Mouse (Mus musculus): ENCODE data around the gene Foxj3. TPM values are rescaled to one million over a fixed set of nuclear protein-coding genes. Genes with fewer than 3 reads are reported as not detected.

Gene Foxj3
- polyA plus RNA-seq, 1 experiment = 9.7 TPM

GRCm38 (mm10) chr4:119633948-119634347 is 97.1 kb downstream of the Foxj3 start:
- no peaks in the 10 kb centered on the region; the same call in 1 of the 2 replicates for H3K4me1 ChIP-seq (ENCODE audit: control insufficient read depth, insufficient read depth, low read length)
- 70% methylated on average over 3 of the region's 3 CpGs for WGBS
- no peak for TF ChIP-seq POLR2A (IDR thresholded peaks at IDR 0.05; ENCODE audit: borderline replicate concordance, control insufficient read depth, low read depth, low read length)
- TF ChIP-seq CTCF (IDR thresholded peaks at IDR 0.05; ENCODE audit: control insufficient read depth, insufficient read depth, low read length) = no peak
- no peak overlapping the region for H3K4me3 ChIP-seq (replicated peaks; ENCODE audit: control insufficient read depth, low read depth, low read length)
- no peak overlapping the region for H3K27ac ChIP-seq (ENCODE audit: control insufficient read depth, insufficient read depth, low read depth, low read length, poor library complexity)

GRCm38 (mm10) chr4:119634908-119635660 is 98.3 kb downstream of the Foxj3 start:
- no peak overlapping the region for H3K4me3 ChIP-seq (replicated peaks; ENCODE audit: control insufficient read depth, low read depth, low read length)
- no peak overlapping the region for H3K27ac ChIP-seq (ENCODE audit: control insufficient read depth, insufficient read depth, low read depth, low read length, poor library complexity)
- 68% methylated on average over 6 of the region's 6 CpGs for WGBS
- no peaks in the 10 kb centered on the region; the same call in 1 of the 2 replicates for H3K4me1 ChIP-seq (ENCODE audit: control insufficient read depth, insufficient read depth, low read length)
- no peak for TF ChIP-seq POLR2A (IDR thresholded peaks at IDR 0.05; ENCODE audit: borderline replicate concordance, control insufficient read depth, low read depth, low read length)
- no peak for TF ChIP-seq CTCF (IDR thresholded peaks at IDR 0.05; ENCODE audit: control insufficient read depth, insufficient read depth, low read length)

DNA sequence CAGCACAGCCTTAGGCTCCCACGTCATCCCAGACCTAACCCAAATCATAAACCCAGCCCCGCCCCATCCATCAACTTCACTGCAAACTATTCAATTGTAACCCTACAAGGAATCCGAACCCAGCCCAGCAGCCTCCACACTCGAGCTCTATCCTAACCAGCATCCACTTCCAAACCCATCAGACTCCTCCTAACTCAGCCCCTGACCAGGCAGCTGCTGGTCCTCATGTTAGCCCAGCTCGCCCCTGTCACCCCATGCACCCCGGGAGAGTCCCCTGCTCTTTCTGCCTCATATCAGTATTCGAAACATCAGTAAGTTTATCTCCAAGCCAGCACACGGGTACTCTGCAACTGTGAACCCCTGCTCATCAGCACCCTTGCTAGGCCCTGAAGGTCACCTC is 98.9 kb downstream of the Foxj3 start:
- Histone ChIP-seq H3K27ac (ENCODE audit: control insufficient read depth, insufficient read depth, low read depth, low read length, poor library complexity) (no peak overlapping the region), H3K4me1 (ENCODE audit: control insufficient read depth, insufficient read depth, low read length) (no peaks in the 10 kb centered on the region; the same call in 1 of the 2 replicates), H3K4me3 (replicated peaks; ENCODE audit: control insufficient read depth, low read depth, low read length) (no peak overlapping the region)
- TF ChIP-seq CTCF (IDR thresholded peaks at IDR 0.05; ENCODE audit: control insufficient read depth, insufficient read depth, low read length) = no peak
- TF ChIP-seq POLR2A (IDR thresholded peaks at IDR 0.05; ENCODE audit: borderline replicate concordance, control insufficient read depth, low read depth, low read length) = no peak
- 74% methylated on average over 8 of the region's 8 CpGs for WGBS

- WGBS = 79% methylated on average over 7 of the region's 7 CpGs
- TF ChIP-seq POLR2A (IDR thresholded peaks at IDR 0.05; ENCODE audit: borderline replicate concordance, control insufficient read depth, low read depth, low read length) (no peak), CTCF (IDR thresholded peaks at IDR 0.05; ENCODE audit: control insufficient read depth, insufficient read depth, low read length) (no peak)
- no peaks in the 10 kb centered on the region; the same call in 1 of the 2 replicates for H3K4me1 ChIP-seq (ENCODE audit: control insufficient read depth, insufficient read depth, low read length)
- no peak overlapping the region for H3K4me3 ChIP-seq (replicated peaks; ENCODE audit: control insufficient read depth, low read depth, low read length)
- H3K27ac ChIP-seq (ENCODE audit: control insufficient read depth, insufficient read depth, low read depth, low read length, poor library complexity) = no peak overlapping the region
These were observed 99.9 kb downstream of the Foxj3 start for GRCm38 (mm10) chr4:119636731-119637130.

GRCm38 (mm10) chr4:119637176-119637845 is 100.5 kb downstream of the Foxj3 start, which contains the start of gene Guca2a:
Gene Guca2a, plus strand, starts transcription at chr4:119637704.
- H3K4me1 ChIP-seq (ENCODE audit: control insufficient read depth, insufficient read depth, low read length) = no peaks in the 10 kb centered on the region; the same call in 1 of the 2 replicates
- 78% methylated on average over 4 of the region's 4 CpGs for WGBS
- no peak for TF ChIP-seq CTCF (IDR thresholded peaks at IDR 0.05; ENCODE audit: control insufficient read depth, insufficient read depth, low read length)
- TF ChIP-seq POLR2A (IDR thresholded peaks at IDR 0.05; ENCODE audit: borderline replicate concordance, control insufficient read depth, low read depth, low read length) = no peak
- no peak within 1 kb of the TSS for H3K27ac ChIP-seq (ENCODE audit: control insufficient read depth, insufficient read depth, low read depth, low read length, poor library complexity)
- no peak within 1 kb of the TSS for H3K4me3 ChIP-seq (replicated peaks; ENCODE audit: control insufficient read depth, low read depth, low read length)

- H3K4me3 ChIP-seq (replicated peaks; ENCODE audit: control insufficient read depth, low read depth, low read length) = no peak overlapping the region
- WGBS = 72% methylated on average over 6 of the region's 6 CpGs
- TF ChIP-seq CTCF (IDR thresholded peaks at IDR 0.05; ENCODE audit: control insufficient read depth, insufficient read depth, low read length) = no peak
- TF ChIP-seq POLR2A (IDR thresholded peaks at IDR 0.05; ENCODE audit: borderline replicate concordance, control insufficient read depth, low read depth, low read length) = no peak
- H3K4me1 ChIP-seq (ENCODE audit: control insufficient read depth, insufficient read depth, low read length) = no peaks in the 10 kb centered on the region; the same call in 1 of the 2 replicates
- no peak overlapping the region for H3K27ac ChIP-seq (ENCODE audit: control insufficient read depth, insufficient read depth, low read depth, low read length, poor library complexity)
These were observed 101.1 kb downstream of the Foxj3 start for GRCm38 (mm10) chr4:119637946-119638345.

GRCm38 (mm10) chr4:119638656-119639055 is 101.9 kb downstream of the Foxj3 start:
- TF ChIP-seq POLR2A (IDR thresholded peaks at IDR 0.05; ENCODE audit: borderline replicate concordance, control insufficient read depth, low read depth, low read length) = no peak
- no peak for TF ChIP-seq CTCF (IDR thresholded peaks at IDR 0.05; ENCODE audit: control insufficient read depth, insufficient read depth, low read length)
- no peak overlapping the region for H3K4me3 ChIP-seq (replicated peaks; ENCODE audit: control insufficient read depth, low read depth, low read length)
- H3K27ac ChIP-seq (ENCODE audit: control insufficient read depth, insufficient read depth, low read depth, low read length, poor library complexity) = no peak overlapping the region
- 74% methylated on average over 11 of the region's 11 CpGs for WGBS
- no peaks in the 10 kb centered on the region; the same call in 1 of the 2 replicates for H3K4me1 ChIP-seq (ENCODE audit: control insufficient read depth, insufficient read depth, low read length)

- no peak for TF ChIP-seq POLR2A (IDR thresholded peaks at IDR 0.05; ENCODE audit: borderline replicate concordance, control insufficient read depth, low read depth, low read length)
- TF ChIP-seq CTCF (IDR thresholded peaks at IDR 0.05; ENCODE audit: control insufficient read depth, insufficient read depth, low read length) = no peak
- H3K4me1 ChIP-seq (ENCODE audit: control insufficient read depth, insufficient read depth, low read length) = no peaks in the 10 kb centered on the region; the same call in 1 of the 2 replicates
- WGBS = 83% methylated on average over 4 of the region's 4 CpGs
- H3K4me3 ChIP-seq (replicated peaks; ENCODE audit: control insufficient read depth, low read depth, low read length) = no peak overlapping the region
- no peak overlapping the region for H3K27ac ChIP-seq (ENCODE audit: control insufficient read depth, insufficient read depth, low read depth, low read length, poor library complexity)
These were observed 105.9 kb downstream of the Foxj3 start for GRCm38 (mm10) chr4:119642666-119643065.
